Mouse (Mus musculus) lung, postnatal 0 days (tissue): ENCODE results near the gene Igsf6. TPM values are rescaled to one million over a fixed set of nuclear protein-coding genes. Genes with fewer than 3 reads are reported as not detected.

Experiments
- ATAC-seq: fragments of 200-750 bp; cut with Nextera tagmentation; 2 replicates; pipeline ENCODE4 v1.8.0; 2017; ENCODE audit warnings: moderate library complexity
- DNase-seq: peaks from one replicate; pipeline ENCODE4 v3.0.0-alpha.2; 2016; ENCODE audit warnings: low spot score
- H3K27ac ChIP-seq: fragments of 300-500 bp; sonication (generic); 2 replicates; pipeline ENCODE4 v1.5.1; 2014; ENCODE audit warnings: antibody characterized with exemption, mild to moderate bottlenecking, low read length, mixed read lengths
- H3K27me3 ChIP-seq: fragments of 300-500 bp; sonication (generic); replicated peaks from 2 replicates; pipeline ENCODE4 v1.6.1; 2014; ENCODE audit warnings: low read length, mixed read lengths; ENCODE audit not compliant: insufficient read depth
- H3K36me3 ChIP-seq: fragments of 300-500 bp; sonication (generic); 2 replicates; pipeline ENCODE4 v1.6.1; 2014; ENCODE audit warnings: low read length, mixed read lengths; ENCODE audit not compliant: insufficient read depth
- H3K4me1 ChIP-seq: fragments of 300-500 bp; sonication (generic); 2 replicates; pipeline ENCODE4 v1.6.1; 2014; ENCODE audit warnings: antibody characterized with exemption, low read depth, low read length, mixed read lengths; ENCODE audit not compliant: insufficient read depth
- H3K4me2 ChIP-seq: fragments of 300-500 bp; sonication (generic); replicated peaks from 2 replicates; pipeline ENCODE4 v1.6.1; 2014; ENCODE audit warnings: low read depth, mild to moderate bottlenecking, low read length, moderate library complexity, mixed read lengths
- H3K4me3 ChIP-seq: fragments of 300-500 bp; sonication (generic); 2 replicates; pipeline ENCODE4 v1.5.1; 2014; ENCODE audit warnings: low read depth, low read length
- H3K9ac ChIP-seq: fragments of 300-500 bp; sonication (generic); replicated peaks from 2 replicates; pipeline ENCODE4 v1.6.1; 2014; ENCODE audit warnings: low read depth, mild to moderate bottlenecking
- H3K9me3 ChIP-seq: fragments of 300-500 bp; sonication (generic); 2 replicates; pipeline ENCODE4 v1.6.1; 2016; ENCODE audit warnings: low read length, mixed read lengths
- CTCF ChIP-seq: IDR thresholded peaks from 2 replicates; pipeline ENCODE4 v1.5.1; 2016; ENCODE audit warnings: antibody characterized with exemption, mild to moderate bottlenecking
- EP300 ChIP-seq: IDR thresholded peaks from 2 replicates; pipeline ENCODE4 v1.6.1; 2016; ENCODE audit warnings: antibody characterized with exemption, mild to moderate bottlenecking, control low read depth
- WGBS: fragments of 180-500 bp; shearing (Covaris S2); extraction: QIAGEN DNeasy Blood & Tissue Kit; methylation state at CpG from one replicate; pipeline ENCODE4 v1.1.7; 2014; 5-methylcytosine and 5-hydroxymethylcytosine counted together
- polyA plus RNA-seq: library from polyadenylated mRNA; unstranded; fragments of >200 nt; fragmentation: Nextera tagmentation; extraction: Ambion mirVana; gene quantifications from 2 replicates; pipeline ENCODE4 v1.2.1, GENCODE M21; 2015

The Igsf6 gene
- 5.5 TPM in 2 replicates for polyA plus RNA-seq

GRCm38 (mm10) chr7:121074281-121074680 is at the start of gene Igsf6:
Igsf6 (minus strand) TSS chr7:121074572.
- TF ChIP-seq EP300 (no peak; the same call in 1 of the 2 replicates), CTCF (no peak)
- 35% methylated on average over 11 of the region's 11 CpGs for WGBS

GRCm38 (mm10) chr7:121120143-121120818 is 45.9 kb upstream of the Igsf6 start:
- peak; percentile 88 for ATAC-seq
- Histone ChIP-seq H3K27me3 (no peaks in the 10 kb centered on the region), H3K4me1 (no peaks in the 10 kb centered on the region), H3K4me2 (no peak overlapping the region), H3K9ac (no peak overlapping the region), H3K36me3 (no peaks in the 10 kb centered on the region), H3K27ac (no peak overlapping the region), H3K4me3 (no peak overlapping the region), H3K9me3 (no peaks in the 10 kb centered on the region)
- DNase-seq = peak; percentile 88
- no peak for TF ChIP-seq EP300
- peak; percentile 93 for TF ChIP-seq CTCF
- WGBS = 8% methylated on average over 10 of the region's 10 CpGs

More at GRCm38 (mm10) chr7:121074281-121074680, at the start of gene Igsf6:
- H3K4me1 ChIP-seq = no peaks in the 10 kb centered on the region; the same call in 1 of the 2 replicates
- peak; percentile 38 for ATAC-seq
- peak; percentile 64 for DNase-seq
- peak within 1 kb of the TSS; percentile 59 for H3K27ac ChIP-seq
- no peak within 1 kb of the TSS for H3K4me3 ChIP-seq
- peak within 1 kb of the TSS; percentile 25; the same call in 1 of the 2 replicates for H3K4me2 ChIP-seq
- no peaks in the 10 kb centered on the region for H3K27me3 ChIP-seq
- peaks cover 6% of the 10 kb centered on the region; the same call in 1 of the 2 replicates for H3K36me3 ChIP-seq
- no peaks in the 10 kb centered on the region for H3K9me3 ChIP-seq
- no peak within 1 kb of the TSS for H3K9ac ChIP-seq

- no peak overlapping the region for H3K4me2 ChIP-seq
- 40% methylated on average over 3 of the region's 3 CpGs for WGBS
- no peaks in the 10 kb centered on the region for H3K36me3 ChIP-seq
- H3K4me3 ChIP-seq = no peak overlapping the region
- H3K27me3 ChIP-seq = no peaks in the 10 kb centered on the region
- TF ChIP-seq CTCF (no peak), EP300 (no peak)
- no peaks in the 10 kb centered on the region for H3K4me1 ChIP-seq
- H3K9ac ChIP-seq = no peak overlapping the region
- no peak overlapping the region for H3K27ac ChIP-seq
- ATAC-seq (no peak), DNase-seq (no peak)
- no peaks in the 10 kb centered on the region for H3K9me3 ChIP-seq
Measured at GRCm38 (mm10) chr7:121111762-121112161, 37.4 kb upstream of the Igsf6 start.

GRCm38 (mm10) chr7:121111321-121111720 is 36.9 kb upstream of the Igsf6 start:
- no peak for TF ChIP-seq CTCF
- no peak for TF ChIP-seq EP300
- 12% methylated on average over 3 of the region's 3 CpGs for WGBS
- Histone ChIP-seq H3K27me3 (no peaks in the 10 kb centered on the region), H3K4me1 (no peaks in the 10 kb centered on the region), H3K9me3 (no peaks in the 10 kb centered on the region), H3K36me3 (no peaks in the 10 kb centered on the region), H3K4me3 (no peak overlapping the region), H3K27ac (no peak overlapping the region), H3K4me2 (no peak overlapping the region), H3K9ac (no peak overlapping the region)
- ATAC-seq = no peak
- DNase-seq = peak; percentile 22

- no peak overlapping the region for H3K4me3 ChIP-seq
- no peak overlapping the region for H3K9ac ChIP-seq
- no peaks in the 10 kb centered on the region for H3K27me3 ChIP-seq
- 57% methylated on average over 3 of the region's 3 CpGs for WGBS
- no peaks in the 10 kb centered on the region for H3K9me3 ChIP-seq
- H3K27ac ChIP-seq = no peak overlapping the region
- no peaks in the 10 kb centered on the region for H3K4me1 ChIP-seq
- DNase-seq = peak; percentile 20
- TF ChIP-seq EP300 (peak; percentile 49; the same call in 1 of the 2 replicates), CTCF (no peak)
- peak; percentile 71 for ATAC-seq
- H3K36me3 ChIP-seq = no peaks in the 10 kb centered on the region
- H3K4me2 ChIP-seq = no peak overlapping the region
Measured at GRCm38 (mm10) chr7:121107851-121108250, 33.5 kb upstream of the Igsf6 start.

- Histone ChIP-seq H3K4me1 (no peaks in the 10 kb centered on the region), H3K4me2 (no peak overlapping the region), H3K36me3 (no peaks in the 10 kb centered on the region), H3K27me3 (0 out of 2 replicates have a peak, but pooled peaks cover 2% of the 10 kb centered on the region), H3K27ac (no peak overlapping the region), H3K9me3 (no peaks in the 10 kb centered on the region), H3K4me3 (no peak overlapping the region), H3K9ac (no peak overlapping the region)
- WGBS = 66% methylated on average over 10 of the region's 10 CpGs
- no peak for DNase-seq
- TF ChIP-seq CTCF (no peak), EP300 (no peak)
- ATAC-seq = peak; percentile 30; the same call in 1 of the 2 replicates
Measured at GRCm38 (mm10) chr7:121098614-121099389, 24.4 kb upstream of the Igsf6 start.
